Mouse (Mus musculus) midbrain, postnatal 0 days (tissue): Measurements from ENCODE around the gene Oxsr1. TPM values are rescaled to one million over a fixed set of nuclear protein-coding genes. Genes with fewer than 3 reads are reported as not detected.
A peak's percentile ranks its signal among the peaks of the same experiment; 100 is the strongest.

Source experiments
- ATAC-seq: fragments of 200-750 bp; cut with Nextera tagmentation; 2 replicates; pipeline ENCODE4 v1.8.0; 2017; ENCODE audit warnings: moderate number of reproducible peaks, mild to moderate bottlenecking, moderate TSS enrichment, moderate library complexity; ENCODE audit not compliant: low FRiP score
- DNase-seq: peaks from one replicate; pipeline ENCODE4 v3.0.0-alpha.2; 2015; ENCODE audit warnings: low spot score
- H3K27ac ChIP-seq: fragments of 300-500 bp; sonication (generic); 2 replicates; pipeline ENCODE4 v1.5.1; 2014; ENCODE audit warnings: low read depth, mild to moderate bottlenecking, low read length, mixed read lengths
- H3K27me3 ChIP-seq: fragments of 300-500 bp; sonication (generic); 2 replicates; pipeline ENCODE4 v1.6.1; 2014; ENCODE audit warnings: low read length, control low read depth, mixed read lengths; ENCODE audit not compliant: insufficient read depth
- H3K36me3 ChIP-seq: fragments of 300-500 bp; sonication (generic); 2 replicates; pipeline ENCODE4 v1.6.1; 2014; ENCODE audit warnings: low read length, control low read depth, mixed read lengths; ENCODE audit not compliant: insufficient read depth
- H3K4me1 ChIP-seq: fragments of 300-500 bp; sonication (generic); 2 replicates; pipeline ENCODE4 v1.6.1; 2014; ENCODE audit warnings: mild to moderate bottlenecking, control low read depth, antibody characterized with exemption, low read length, mixed read lengths; ENCODE audit not compliant: insufficient read depth
- H3K4me2 ChIP-seq: fragments of 300-500 bp; sonication (generic); 2 replicates; pipeline ENCODE4 v1.6.1; 2014; ENCODE audit warnings: low read depth, mild to moderate bottlenecking, low read length, mixed read lengths; ENCODE audit not compliant: poor library complexity, severe bottlenecking
- H3K4me3 ChIP-seq: fragments of 300-500 bp; sonication (generic); 2 replicates; pipeline ENCODE4 v1.5.1; 2014; ENCODE audit warnings: low read depth, mild to moderate bottlenecking, low read length, moderate library complexity
- H3K9ac ChIP-seq: fragments of 300-500 bp; sonication (generic); replicated peaks from 2 replicates; pipeline ENCODE4 v1.6.1; 2014; ENCODE audit warnings: mild to moderate bottlenecking, low read length, moderate library complexity, mixed read lengths; ENCODE audit not compliant: poor library complexity, severe bottlenecking
- H3K9me3 ChIP-seq: fragments of 300-500 bp; sonication (generic); 2 replicates; pipeline ENCODE4 v1.6.1; 2016; ENCODE audit warnings: low read length, control low read depth
- CTCF ChIP-seq: IDR thresholded peaks from 2 replicates; pipeline ENCODE4 v1.5.1; 2016; ENCODE audit warnings: antibody characterized with exemption, mild to moderate bottlenecking
- WGBS: fragments of 180-500 bp; shearing (Covaris S2); extraction: QIAGEN DNeasy Blood & Tissue Kit; methylation state at CpG from one replicate; pipeline ENCODE4 v1.1.7; 2014; 5-methylcytosine and 5-hydroxymethylcytosine counted together
- polyA plus RNA-seq: library from polyadenylated mRNA; unstranded; fragments of >200 nt; fragmentation: Nextera tagmentation; extraction: Ambion mirVana; gene quantifications from 2 replicates; pipeline ENCODE4 v1.2.1, GENCODE M21; 2015
- total RNA-seq: library from RNA; depleted of rRNA; stranded (reverse); fragments of >200 nt; gene quantifications from 2 replicates; pipeline ENCODE4 v1.2.3, GENCODE M21; 2014; rRNA removed

Gene Oxsr1
- total and polyA plus RNA-seq, 2 experiments from 2014 or later: 10.7 to 38.5 TPM

- ATAC-seq (no peak), DNase-seq (no peak)
- Histone ChIP-seq H3K27me3 (no peaks in the 10 kb centered on the region), H3K27ac (no peak overlapping the region), H3K9ac (no peak overlapping the region), H3K9me3 (no peaks in the 10 kb centered on the region), H3K4me1 (no peaks in the 10 kb centered on the region), H3K36me3 (no peaks in the 10 kb centered on the region), H3K4me2 (no peak overlapping the region), H3K4me3 (no peak overlapping the region)
- WGBS: 98% methylated on average over 9 of the region's 9 CpGs
- no peak for TF ChIP-seq CTCF
Measured at GRCm38 (mm10) chr9:119203617-119204016, 118.6 kb downstream of the Oxsr1 start.

DNA sequence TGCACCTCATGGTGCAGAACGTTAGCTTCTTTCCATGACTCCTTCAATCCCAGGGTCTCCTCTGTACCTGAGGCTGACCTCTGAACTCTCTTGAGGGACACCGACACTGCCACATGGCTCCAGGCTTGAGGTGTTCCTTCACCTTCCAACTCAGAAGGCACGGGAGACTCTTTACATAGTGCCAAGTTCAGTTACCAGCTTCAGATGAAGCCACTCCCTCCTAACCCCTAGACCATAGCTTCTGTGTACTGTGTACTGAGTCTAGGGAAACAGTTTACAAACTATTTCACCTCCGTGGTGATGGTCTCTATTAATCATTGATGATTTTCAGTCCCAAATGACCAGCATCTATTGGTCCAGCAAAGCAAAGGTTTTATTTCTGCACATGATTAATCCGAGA, 120.6 kb downstream of the Oxsr1 start:
- no peak for ATAC-seq
- Histone ChIP-seq H3K36me3 (no peaks in the 10 kb centered on the region), H3K27ac (no peak overlapping the region), H3K27me3 (no peaks in the 10 kb centered on the region), H3K9me3 (no peaks in the 10 kb centered on the region), H3K4me3 (no peak overlapping the region), H3K4me1 (no peaks in the 10 kb centered on the region), H3K4me2 (no peak overlapping the region), H3K9ac (no peak overlapping the region)
- DNase-seq: no peak
- 93% methylated on average over 5 of the region's 5 CpGs for WGBS
- no peak for TF ChIP-seq CTCF

GRCm38 (mm10) chr9:119199151-119199861, 122.9 kb downstream of the Oxsr1 start:
- no peaks in the 10 kb centered on the region for H3K27me3 ChIP-seq
- no peaks in the 10 kb centered on the region for H3K36me3 ChIP-seq
- peak; percentile 46 for DNase-seq
- no peaks in the 10 kb centered on the region for H3K9me3 ChIP-seq
- no peak for ATAC-seq
- H3K4me2 ChIP-seq: no peak overlapping the region
- no peaks in the 10 kb centered on the region for H3K4me1 ChIP-seq
- 77% methylated on average over 10 of the region's 10 CpGs for WGBS
- H3K4me3 ChIP-seq: no peak overlapping the region
- no peak for TF ChIP-seq CTCF
- H3K27ac ChIP-seq: no peak overlapping the region
- no peak overlapping the region for H3K9ac ChIP-seq

GRCm38 (mm10) chr9:119192202-119192990, 129.8 kb downstream of the Oxsr1 start:
- DNase-seq: peak; percentile 27
- H3K27ac ChIP-seq: no peak overlapping the region
- no peaks in the 10 kb centered on the region for H3K27me3 ChIP-seq
- H3K4me1 ChIP-seq: no peaks in the 10 kb centered on the region
- no peaks in the 10 kb centered on the region for H3K9me3 ChIP-seq
- no peak overlapping the region for H3K4me3 ChIP-seq
- WGBS: 37% methylated on average over 11 of the region's 11 CpGs
- ATAC-seq: no peak
- no peaks in the 10 kb centered on the region for H3K36me3 ChIP-seq
- no peak overlapping the region for H3K9ac ChIP-seq
- peak; percentile 68 for TF ChIP-seq CTCF
- H3K4me2 ChIP-seq: no peak overlapping the region

Other genes starting within 250 kb of the Oxsr1 start
- 12.2 and 17.4 TPM in 2 replicates for gene Plcd1, start 228.9 kb downstream of the Oxsr1 start, total RNA-seq
- gene Plcd1, start 228.9 kb downstream of the Oxsr1 start, polyA plus RNA-seq: 10.9 and 11.8 TPM in 2 replicates
- 2.8 and 3.3 TPM in 2 replicates for gene Dlec1, start 219.9 kb downstream of the Oxsr1 start, total RNA-seq
- gene Dlec1, start 219.9 kb downstream of the Oxsr1 start, polyA plus RNA-seq: 0.91 and 0.95 TPM in 2 replicates
- 2.8 and 2.9 TPM in 2 replicates for gene Acaa1b, start 165.3 kb downstream of the Oxsr1 start, total RNA-seq
- 4.6 and 5.2 TPM in 2 replicates for gene Acaa1b, start 165.3 kb downstream of the Oxsr1 start, polyA plus RNA-seq
- gene Gm47289, start 163.3 kb downstream of the Oxsr1 start, total RNA-seq: not detected in 2 replicates
- gene Gm47289, start 163.3 kb downstream of the Oxsr1 start, polyA plus RNA-seq: not detected in 2 replicates
- gene Slc22a13, start 113.3 kb downstream of the Oxsr1 start, total RNA-seq: not detected in 2 replicates
- 0.10 TPM in 1 of 2 replicates, not detected in the other for gene Slc22a13, start 113.3 kb downstream of the Oxsr1 start, polyA plus RNA-seq
- 106 and 120 TPM in 2 replicates for gene Acaa1a, start 17.2 kb upstream of the Oxsr1 start, total RNA-seq
- 75.5 and 82.6 TPM in 2 replicates for gene Acaa1a, start 17.2 kb upstream of the Oxsr1 start, polyA plus RNA-seq
- gene Myd88, start 19.0 kb upstream of the Oxsr1 start, total RNA-seq: 4.2 and 5.9 TPM in 2 replicates
- gene Myd88, start 19.0 kb upstream of the Oxsr1 start, polyA plus RNA-seq: 4.7 and 5.6 TPM in 2 replicates
- 2.6 and 3.2 TPM in 2 replicates for gene Xylb, start 35.0 kb upstream of the Oxsr1 start, total RNA-seq
- gene Xylb, start 35.0 kb upstream of the Oxsr1 start, polyA plus RNA-seq: 3.9 and 4.3 TPM in 2 replicates
- gene Slc22a14, start 43.1 kb upstream of the Oxsr1 start, total RNA-seq: not detected in 2 replicates
- gene Slc22a14, start 43.1 kb upstream of the Oxsr1 start, polyA plus RNA-seq: 0.15 TPM in 1 of 2 replicates, not detected in the other
- gene Acvr2b, start 79.7 kb upstream of the Oxsr1 start, total RNA-seq: 35.6 and 39.7 TPM in 2 replicates
- gene Acvr2b, start 79.7 kb upstream of the Oxsr1 start, polyA plus RNA-seq: 29.5 and 32.1 TPM in 2 replicates
- 26.0 and 29.2 TPM in 2 replicates for gene Exog, start 122.5 kb upstream of the Oxsr1 start, total RNA-seq
- gene Exog, start 122.5 kb upstream of the Oxsr1 start, polyA plus RNA-seq: 36.8 and 38.0 TPM in 2 replicates